ENCODE assay signal across 9 mouse cellular contexts in the genomic region with DNA sequence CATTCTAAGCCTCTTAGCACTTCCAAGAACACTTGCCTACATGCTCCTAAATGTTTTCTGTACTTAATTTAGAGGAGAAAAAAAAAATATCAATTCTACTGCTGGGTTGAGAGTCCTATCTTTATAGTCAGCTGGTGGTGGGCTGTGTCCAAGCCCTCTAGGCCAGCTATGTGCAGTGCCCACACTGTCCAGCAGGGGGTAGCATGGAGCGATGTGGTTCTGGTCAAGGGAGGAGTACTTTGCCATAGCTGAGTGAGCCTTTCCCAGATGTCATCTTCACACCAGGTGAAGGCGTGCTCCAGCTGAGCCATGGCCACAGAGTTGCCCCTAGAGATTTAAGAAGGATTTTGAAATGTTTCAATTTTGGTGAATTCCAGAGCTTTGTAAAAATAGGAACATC. TPM values are rescaled to one million over a fixed set of nuclear protein-coding genes. Genes with fewer than 3 reads are reported as not detected.
DNase-seq lines count a peak whose midpoint lies in the region; ATAC-seq lines count a peak whose summit lies in the region.
"Had no signal": no experiment of that assay in that cellular context is flagged by ENCODE, and none has a peak within 500 bp of the region (broad histone marks: within the 10 kb centered on the region; RNA-seq: fewer than 3 reads in every experiment).

No protein-coding gene starts in this region.

- no peak overlapping the region for H3K4me3 ChIP-seq in forebrain, embryonic 10.5 days
- no peak overlapping the region for H3K4me3 ChIP-seq in forebrain, embryonic 12.5 days (replicated peaks)
- H3K4me3 ChIP-seq: hindbrain, embryonic 15.5 days had no signal

- 39% methylated on average over 2 of the region's 2 CpGs for WGBS in forebrain, embryonic 10.5 days
- WGBS in forebrain, embryonic 12.5 days = 49% methylated on average over 2 of the region's 2 CpGs

- H3K4me1 ChIP-seq in forebrain, embryonic 10.5 days = no peaks in the 10 kb centered on the region
- no peaks in the 10 kb centered on the region for H3K4me1 ChIP-seq in forebrain, embryonic 12.5 days
- H3K4me1 ChIP-seq: hindbrain, embryonic 15.5 days had no signal

- no peak overlapping the region for H3K9ac ChIP-seq in forebrain, embryonic 12.5 days
- H3K9ac ChIP-seq: hindbrain, embryonic 15.5 days had no signal

- no peak overlapping the region for H3K4me2 ChIP-seq in forebrain, embryonic 12.5 days
- H3K4me2 ChIP-seq: hindbrain, embryonic 15.5 days had no signal

- H3K9me3 ChIP-seq in forebrain, embryonic 10.5 days = no peaks in the 10 kb centered on the region
- no peaks in the 10 kb centered on the region for H3K9me3 ChIP-seq in forebrain, embryonic 12.5 days
- H3K9me3 ChIP-seq: hindbrain, embryonic 15.5 days had no signal

- peaks cover 70% of the 10 kb centered on the region for H3K36me3 ChIP-seq in forebrain, embryonic 10.5 days (replicated peaks)
- H3K36me3 ChIP-seq in forebrain, embryonic 12.5 days (replicated peaks) = peaks cover 19% of the 10 kb centered on the region; the same call in 1 of the 2 replicates

- no peaks in the 10 kb centered on the region for H3K27me3 ChIP-seq in forebrain, embryonic 10.5 days (ENCODE audit: poor library complexity, severe bottlenecking)
- no peaks in the 10 kb centered on the region for H3K27me3 ChIP-seq in forebrain, embryonic 12.5 days
- H3K27me3 ChIP-seq: hindbrain, embryonic 15.5 days had no signal

- no peak for ATAC-seq in forebrain, embryonic 12.5 days (ENCODE audit: low FRiP score)
- peak; percentile 84 for ATAC-seq in erythroid progenitor cell, adult 5-6 weeks (replicated peaks; ENCODE audit: low FRiP score, poor library complexity, severe bottlenecking)

- H3K27ac ChIP-seq in forebrain, embryonic 10.5 days = no peak overlapping the region
- no peak overlapping the region for H3K27ac ChIP-seq in forebrain, embryonic 12.5 days
- H3K27ac ChIP-seq: hindbrain, embryonic 15.5 days had no signal

- DNase-seq in forebrain, embryonic 10.5 days (ENCODE audit: extremely low spot score, low spot score) = peak; percentile 62
- peak; percentile 52 for DNase-seq in A20 (ENCODE audit: low read depth, low spot score)
- peak; percentile 79 to 81 for DNase-seq in adrenal gland, postnatal 36 days
- DNase-seq in kidney, postnatal 10 days = peak; percentile 79
- DNase-seq in mesoderm, embryonic 11.5 days (ENCODE audit: low read depth, low spot score) = peak; percentile 59
- peak; percentile 88 for DNase-seq in testis, postnatal 10 days (ENCODE audit: low spot score)

RNA-seq across cellular contexts. Expression of gene Mapk9, which starts 21.7 kb away (rescaled TPM):
- polyA plus RNA-seq in forebrain, embryonic 10.5 days (2016; fragmentation: Nextera tagmentation; extraction: Ambion mirVana) = 21.8 and 23.8 TPM in 2 replicates
- 41.8 and 43.2 TPM in 2 replicates for polyA plus RNA-seq in forebrain, embryonic 12.5 days (2016; fragmentation: Nextera tagmentation; extraction: Ambion mirVana)
- total RNA-seq in adrenal gland, postnatal 36 days (2021) = 10 to 100 TPM; 56.3 to 67.4 TPM
- total RNA-seq in erythroid progenitor cell, adult 5-6 weeks (2015; ENCODE audit: low replicate concordance) = 18.9 and 21.6 TPM in 2 replicates
- 19.4 and 27.6 TPM in 2 replicates for total RNA-seq in erythroid progenitor cell, adult 5-6 weeks (2017; ENCODE audit: low replicate concordance)

RNA-seq across cellular contexts. Expression of gene Gfpt2, which starts 30.9 kb away (rescaled TPM):
- 25.8 TPM in 2 replicates for polyA plus RNA-seq in forebrain, embryonic 10.5 days (2016; fragmentation: Nextera tagmentation; extraction: Ambion mirVana)
- 9.5 and 10.5 TPM in 2 replicates for polyA plus RNA-seq in forebrain, embryonic 12.5 days (2016; fragmentation: Nextera tagmentation; extraction: Ambion mirVana)
- total RNA-seq in adrenal gland, postnatal 36 days (2021) = 10 to 100 TPM in 1 of 2 experiments, 1 to 10 TPM in 1; 5.7 to 12.0 TPM
- total RNA-seq in erythroid progenitor cell, adult 5-6 weeks (2015; ENCODE audit: low replicate concordance) = 0.72 TPM in 1 of 2 replicates, not detected in the other
- total RNA-seq in erythroid progenitor cell, adult 5-6 weeks (2017; ENCODE audit: low replicate concordance) = not detected in 2 replicates
